Mouse (Mus musculus) embryo, embryonic 9.5 days (tissue): ENCODE measurements at regions not wholly inside any gene's neighbourhood (a gene's known extent, or its start where the extent isn't known, plus 50 kb on each side); places are given as distances from the start of the nearest gene placed in this dataset.

ENCODE experiments used
- DNase-seq: peaks from one replicate; pipeline ENCODE4 v3.0.0-alpha.2; 2017; ENCODE audit errors: extremely low spot score

DNA sequence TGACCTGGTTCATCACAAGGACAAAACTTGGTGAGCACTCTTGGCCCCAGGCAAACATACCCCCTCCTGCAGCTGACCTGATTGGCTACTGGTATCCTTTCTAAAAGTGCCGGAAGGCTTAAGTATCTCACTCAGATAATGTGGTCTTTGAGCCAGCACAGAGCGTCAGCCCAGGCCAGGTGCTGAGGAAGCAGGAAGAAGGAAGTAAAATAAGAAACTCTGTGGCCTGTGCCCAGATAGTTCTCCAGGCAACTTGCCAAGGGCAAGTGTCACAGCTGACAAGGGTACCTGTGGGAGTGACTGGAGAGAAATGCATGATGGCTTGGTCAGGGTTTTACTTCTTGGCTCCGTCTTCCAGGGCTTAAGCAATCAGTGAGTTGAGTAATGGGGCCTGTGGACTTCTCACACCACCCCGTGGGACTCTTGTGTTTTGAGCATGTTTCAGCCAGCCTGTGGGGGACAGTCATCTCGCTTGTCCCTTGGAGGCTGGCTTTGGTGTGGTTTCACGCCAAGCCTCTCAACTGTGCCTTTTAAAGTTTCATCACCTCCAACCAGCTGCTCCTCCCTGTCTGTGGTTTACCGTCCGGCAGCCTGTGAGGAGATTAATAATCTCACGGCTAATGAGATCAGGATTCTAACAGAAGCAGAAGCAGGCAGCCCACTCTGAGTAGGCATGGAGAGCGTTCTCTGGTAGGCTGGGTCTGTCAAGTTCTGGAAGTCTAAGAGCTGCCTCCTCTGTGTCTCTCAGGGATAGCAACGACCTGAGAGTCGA is 356.8 kb downstream of the Agtpbp1 start:
- DNase-seq, result no peak

DNA sequence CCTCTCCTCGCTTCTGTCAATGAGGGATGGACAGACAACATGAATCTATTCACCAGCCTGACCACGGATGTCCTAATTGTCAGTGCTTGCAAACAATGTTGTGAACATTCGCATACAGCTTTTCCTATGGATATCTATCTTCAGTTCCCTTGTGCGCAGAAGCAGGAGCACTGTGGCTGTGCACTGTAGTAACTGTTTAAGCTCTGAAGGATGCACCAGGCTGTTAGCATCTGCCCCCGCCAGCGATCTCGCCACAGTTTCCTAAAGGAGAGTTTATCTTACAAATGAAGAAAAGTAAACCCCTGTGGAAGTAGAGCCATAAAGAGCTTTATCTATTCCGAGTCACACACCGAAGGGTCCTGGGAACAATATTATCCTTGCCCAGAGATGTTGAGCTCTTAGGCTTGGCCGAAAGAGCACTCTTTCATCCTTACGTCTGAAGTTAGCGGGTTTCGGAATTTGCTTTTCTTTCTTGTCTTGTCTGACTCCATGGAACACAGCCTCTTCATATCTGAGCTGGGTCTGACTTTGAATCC is 357.4 kb downstream of the Agtpbp1 start:
- no peak for DNase-seq

DNA sequence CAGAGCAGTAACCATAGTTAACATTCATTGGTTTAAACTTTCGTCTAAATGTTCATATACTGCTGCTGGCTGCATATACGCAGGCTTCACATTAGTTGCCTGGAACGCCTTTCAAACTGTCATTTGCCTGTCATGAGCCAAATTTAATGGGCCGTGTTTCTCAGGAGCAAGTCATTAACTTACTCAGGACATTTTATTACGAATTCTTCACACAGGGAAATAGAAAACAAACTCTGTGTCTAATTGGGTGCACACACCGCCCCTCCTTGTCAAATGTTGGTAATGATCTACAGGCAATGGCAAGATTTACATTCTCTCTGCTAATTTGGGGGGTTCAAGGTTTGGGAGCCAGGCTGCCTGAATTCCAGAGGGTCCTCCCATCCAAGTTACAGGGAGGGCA is 364.4 kb downstream of the Agtpbp1 start:
- no peak for DNase-seq

DNA sequence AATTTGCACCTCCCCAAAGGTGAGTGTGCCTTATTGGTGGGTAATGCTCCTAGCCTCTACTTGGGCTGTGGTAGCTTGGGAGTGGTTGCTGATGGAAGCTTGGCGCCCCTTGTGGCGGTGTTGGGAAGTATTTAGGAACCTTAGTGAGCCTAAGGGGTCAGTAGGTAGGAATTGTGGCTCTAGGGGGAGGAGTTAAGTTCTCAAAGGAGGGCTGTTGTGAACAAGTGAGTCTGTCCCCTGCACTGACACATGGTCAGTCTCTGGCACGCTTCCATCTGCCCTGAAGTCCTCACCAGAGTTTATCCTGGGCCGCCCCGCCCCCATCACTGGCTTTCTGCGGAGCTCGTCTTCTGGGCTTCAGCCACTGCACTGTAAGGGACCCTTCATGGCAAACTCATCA is 364.9 kb downstream of the Agtpbp1 start:
- DNase-seq, result peak; percentile 60

DNA sequence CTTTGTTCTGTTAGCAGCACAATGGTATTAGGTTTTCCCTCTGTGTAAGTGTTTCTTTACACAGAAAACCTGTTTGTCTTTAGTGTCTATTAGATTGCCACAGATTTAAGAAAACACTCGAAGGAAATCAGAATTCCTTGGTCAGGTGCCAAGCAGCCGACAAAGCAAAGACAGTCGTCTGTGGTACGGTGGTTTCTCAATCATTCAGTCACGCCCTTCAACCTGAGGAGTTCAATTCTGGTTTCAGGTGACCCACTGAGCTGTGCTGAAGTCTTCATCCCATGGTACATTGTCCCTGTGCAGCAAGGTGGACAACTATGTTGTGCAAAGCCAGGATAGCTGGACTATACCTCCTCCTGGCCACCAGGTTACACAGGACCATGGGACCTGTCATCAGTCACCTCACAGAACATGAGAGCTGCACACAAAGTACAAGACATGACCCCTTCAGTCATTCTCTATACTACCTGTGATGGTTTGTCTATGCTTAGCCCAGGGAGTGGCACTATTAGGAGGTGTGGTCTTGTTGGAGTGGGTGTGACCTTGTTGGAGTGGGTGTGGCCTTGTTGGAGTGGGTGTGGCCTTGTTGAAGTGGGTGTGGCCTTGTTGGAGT is 368.2 kb downstream of the Agtpbp1 start:
- DNase-seq, result no peak

DNA sequence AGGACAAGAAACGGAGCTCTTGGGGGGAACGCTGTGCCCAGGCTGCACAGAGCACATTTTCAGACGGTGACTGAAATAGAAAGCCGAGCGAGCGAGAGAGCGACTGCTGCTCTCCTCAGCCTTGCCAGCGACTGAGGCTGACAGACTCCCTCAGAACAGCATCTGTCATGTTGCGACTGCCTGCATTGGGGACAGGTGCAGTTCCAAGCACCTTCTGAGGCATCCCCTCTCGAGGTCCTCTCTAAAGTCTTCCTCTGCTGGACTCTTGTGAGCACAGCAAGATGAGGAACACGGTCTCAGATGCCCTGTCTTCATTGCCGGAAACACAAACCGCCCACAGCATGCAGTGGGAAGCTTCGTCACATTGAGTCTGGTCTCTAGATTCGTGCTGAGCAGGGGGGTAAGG is 372.7 kb downstream of the Agtpbp1 start:
- DNase-seq, result no peak

DNA sequence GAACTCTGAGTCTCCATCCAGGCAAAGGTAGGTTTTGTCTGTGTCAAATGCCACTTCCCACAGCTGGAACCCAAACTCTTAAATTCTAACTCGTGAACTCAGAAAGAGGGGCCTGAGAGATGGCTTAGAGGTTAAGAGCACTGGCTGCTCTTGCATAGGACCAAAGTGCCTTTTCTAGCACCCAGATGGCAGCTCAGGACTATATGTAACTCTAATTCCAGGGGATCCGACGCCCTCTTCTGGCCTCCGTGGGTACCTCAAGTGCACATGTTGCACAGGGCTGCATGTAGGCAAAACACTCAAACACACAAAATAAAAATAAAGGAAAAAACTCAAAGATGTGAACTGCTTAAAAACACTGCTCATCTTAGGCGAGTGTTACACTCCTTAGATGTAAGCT is 374.2 kb downstream of the Agtpbp1 start:
- DNase-seq, result peak; percentile 12

DNA sequence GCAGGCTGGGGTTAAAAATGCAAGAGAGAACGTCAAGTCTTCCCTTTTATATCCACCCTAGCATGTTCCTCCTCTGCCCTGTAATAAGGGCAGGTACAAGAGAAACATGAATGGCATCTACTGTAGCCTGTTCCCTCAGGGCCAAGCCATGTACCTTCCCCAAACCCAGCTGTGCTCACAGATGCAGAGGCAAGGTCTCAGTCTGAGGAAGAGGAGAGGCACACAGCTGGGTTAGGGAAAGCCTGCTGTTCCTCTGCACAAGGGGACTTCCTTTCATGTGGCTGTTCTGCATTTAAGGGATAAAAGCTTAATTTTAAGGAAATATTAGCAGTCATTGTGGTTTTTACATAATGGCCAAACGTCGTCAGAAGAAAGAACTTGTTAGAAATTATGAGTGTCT is 378.8 kb downstream of the Agtpbp1 start:
- DNase-seq, result no peak

DNA sequence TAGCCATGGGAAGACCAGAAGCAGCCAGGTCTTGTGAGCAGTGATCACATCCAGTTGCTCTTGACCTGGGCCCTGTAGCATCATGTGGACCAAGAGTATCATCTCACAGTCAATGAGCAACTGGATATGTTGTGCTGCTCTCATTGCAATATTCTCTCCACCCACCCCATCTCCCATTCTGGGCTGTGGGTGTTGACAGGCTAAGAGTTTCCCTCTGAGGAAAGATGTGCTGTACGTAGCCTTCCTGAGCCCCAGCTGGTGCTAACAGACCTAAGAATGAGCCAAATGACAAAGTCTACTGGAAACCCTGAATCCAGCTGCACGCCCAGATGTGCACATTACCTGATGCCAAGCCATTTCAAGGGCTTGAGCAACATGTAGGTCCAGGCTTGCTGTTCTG is 380.5 kb downstream of the Agtpbp1 start:
- no peak for DNase-seq

DNA sequence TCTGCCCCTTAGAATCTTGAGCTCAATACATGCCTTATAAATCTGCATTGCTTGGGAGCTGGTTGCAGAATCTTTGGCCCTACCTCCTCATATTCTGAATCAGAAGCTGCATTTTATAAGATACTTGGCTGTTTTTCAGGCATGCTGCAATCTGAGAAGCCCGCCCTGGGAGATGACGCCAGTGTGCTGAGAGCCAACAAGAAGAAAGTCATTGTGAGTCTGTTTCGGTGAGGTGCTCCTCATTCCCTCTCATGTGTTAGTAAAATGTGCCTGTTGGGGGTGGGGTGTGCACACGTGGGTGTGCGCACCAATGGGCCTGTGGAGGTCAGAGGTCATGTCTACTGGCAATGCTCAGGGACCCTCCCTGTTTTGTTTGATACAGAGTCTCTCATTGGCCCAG is 388.7 kb downstream of the Agtpbp1 start:
- DNase-seq, result no peak

DNA sequence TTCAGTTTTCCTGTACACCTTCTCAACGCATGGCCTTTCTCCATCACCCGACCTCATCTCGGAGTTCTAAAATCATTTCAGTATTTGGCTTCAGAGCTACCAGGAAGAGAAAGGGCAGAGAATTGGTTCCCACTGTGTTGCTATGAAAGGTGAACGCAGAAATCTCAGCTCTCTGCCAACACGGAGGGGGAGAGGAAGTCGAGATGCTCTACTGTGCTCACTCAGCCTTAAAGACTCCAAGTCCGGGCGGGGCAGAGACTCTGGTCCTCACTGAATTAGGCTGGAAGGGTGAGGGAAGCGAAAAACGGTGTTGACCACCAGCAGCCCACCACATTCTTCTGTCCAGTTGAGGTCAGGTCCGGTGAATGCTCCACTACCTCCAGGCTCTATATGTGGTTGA is 382.1 kb downstream of the Ntrk2 start:
- DNase-seq, result no peak
